Mouse (Mus musculus) frontal cortex, postnatal 25 days (tissue): ENCODE results near the gene Acsf3.
A peak's percentile ranks its signal among the peaks of the same experiment; 100 is the strongest.

Experiments
- DNase-seq, 2 experiments: peaks; one replicate each; pipeline ENCODE4 v3.0.0; 2022; ENCODE audit warnings: low spot score in 2 of 2

Acsf3 gene

GRCm38 (mm10) chr8:122810376-122810775, 35.1 kb downstream of the Acsf3 start:
- no peak for DNase-seq

GRCm38 (mm10) chr8:122811870-122812494, 36.7 kb downstream of the Acsf3 start:
- DNase-seq, result no peak

GRCm38 (mm10) chr8:122812610-122813250, 37.4 kb downstream of the Acsf3 start:
- DNase-seq, result no peak

GRCm38 (mm10) chr8:122814608-122815007, 39.3 kb downstream of the Acsf3 start:
- no peak for DNase-seq

- DNase-seq, result no peak
Observed at GRCm38 (mm10) chr8:122816965-122817364, 41.7 kb downstream of the Acsf3 start.

DNA sequence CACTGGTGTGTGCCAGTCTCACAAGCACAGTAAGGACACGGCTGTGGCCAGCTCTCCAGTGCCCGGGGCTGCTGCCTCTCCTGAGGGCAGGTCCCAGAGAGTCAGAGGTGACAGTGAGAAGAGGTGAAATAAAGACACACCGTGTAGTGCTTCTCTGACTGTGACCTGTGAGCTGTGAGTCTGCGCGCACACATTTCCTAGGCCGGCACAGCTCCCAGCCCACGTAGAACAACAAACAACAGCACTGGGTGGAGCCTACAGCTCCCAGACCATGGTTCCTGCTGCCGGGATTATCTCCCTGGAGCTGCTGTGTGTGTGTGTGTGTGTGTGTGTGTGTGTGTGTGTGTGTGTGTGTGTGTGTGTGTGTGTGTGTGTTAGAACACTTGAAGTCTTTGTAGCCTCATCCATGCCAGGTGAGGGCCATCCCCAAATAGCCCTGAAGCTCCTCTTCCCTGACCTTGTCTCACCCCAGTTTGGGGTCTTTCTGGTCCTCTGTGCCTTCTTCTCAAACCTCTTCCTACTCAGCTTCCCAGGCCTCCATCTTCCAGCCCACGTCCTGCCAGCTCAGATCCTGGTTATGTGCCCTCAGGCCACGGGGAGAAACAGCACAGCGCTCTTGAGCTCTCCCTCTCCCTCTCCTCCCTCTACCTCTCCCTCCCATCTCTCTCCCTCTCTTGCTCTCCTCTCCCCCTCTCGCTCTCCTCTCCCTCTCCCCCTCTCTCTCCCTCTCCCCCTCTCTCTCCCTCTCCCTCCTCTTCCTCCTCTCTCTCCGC, 42.6 kb downstream of the Acsf3 start:
- DNase-seq, result no peak

GRCm38 (mm10) chr8:122819776-122820175, 44.5 kb downstream of the Acsf3 start:
- DNase-seq, result no peak

DNA sequence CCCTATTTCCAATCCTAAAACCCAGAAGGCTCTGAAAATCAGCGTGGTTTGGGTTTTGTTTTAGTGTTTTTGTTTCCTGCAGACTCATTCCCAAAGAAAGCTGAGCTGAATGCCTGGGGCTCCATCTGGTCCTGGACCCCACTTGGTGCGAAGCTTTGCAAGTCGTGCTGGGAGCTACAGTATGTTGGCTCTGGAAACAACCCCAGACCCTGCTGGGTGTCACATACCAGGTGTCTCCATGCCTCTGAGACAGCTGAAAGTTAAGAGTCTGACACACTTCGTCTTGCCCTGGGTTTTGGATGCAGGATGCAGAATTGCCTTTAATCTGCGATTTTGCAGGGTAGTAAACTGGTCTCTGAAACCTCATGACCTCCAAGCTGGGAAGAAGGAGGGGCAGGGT, 49.3 kb downstream of the Acsf3 start:
- DNase-seq, result no peak

DNA sequence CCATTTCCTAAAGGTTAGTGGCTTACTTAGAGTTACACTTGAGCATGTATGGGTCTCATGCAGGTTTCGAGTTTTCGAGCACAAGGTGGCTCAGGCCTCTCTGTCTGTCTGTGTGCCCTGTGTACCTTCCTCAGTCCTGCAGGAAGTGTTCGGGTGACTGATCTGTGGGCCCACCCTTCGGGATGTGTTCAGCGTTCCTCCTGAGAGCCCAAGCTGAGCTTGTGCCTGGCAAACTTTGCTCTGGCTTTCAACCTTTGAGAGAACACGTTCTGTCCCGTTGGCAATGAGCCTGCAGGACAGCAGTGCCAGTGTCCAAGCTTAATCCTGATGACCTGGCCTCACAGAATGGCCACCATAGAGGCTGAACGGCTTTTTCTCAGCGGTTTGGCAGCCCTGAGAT, 49.7 kb downstream of the Acsf3 start:
- no peak for DNase-seq

DNA sequence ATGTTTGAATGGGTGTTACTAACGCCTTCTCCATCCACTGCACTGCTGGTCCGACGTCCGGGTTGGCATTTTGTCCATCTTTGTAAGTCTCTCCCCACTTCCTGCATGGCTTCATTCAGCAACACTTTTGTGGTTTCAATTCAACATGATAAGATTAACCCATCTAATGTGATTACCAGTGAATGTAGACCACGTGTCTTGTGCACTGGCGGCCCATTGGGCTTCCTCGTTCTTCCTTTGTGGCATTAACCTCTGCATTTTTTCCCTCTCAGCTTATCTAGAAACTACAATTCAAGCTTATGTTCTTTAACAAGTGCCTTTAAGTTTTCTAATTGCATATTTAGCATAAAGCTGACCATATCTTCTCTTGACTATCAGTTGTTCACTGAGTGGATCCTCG, 50.1 kb downstream of the Acsf3 start:
- DNase-seq, result no peak

- DNase-seq, result no peak
Observed at GRCm38 (mm10) chr8:122829396-122829795, 54.1 kb downstream of the Acsf3 start.

DNA sequence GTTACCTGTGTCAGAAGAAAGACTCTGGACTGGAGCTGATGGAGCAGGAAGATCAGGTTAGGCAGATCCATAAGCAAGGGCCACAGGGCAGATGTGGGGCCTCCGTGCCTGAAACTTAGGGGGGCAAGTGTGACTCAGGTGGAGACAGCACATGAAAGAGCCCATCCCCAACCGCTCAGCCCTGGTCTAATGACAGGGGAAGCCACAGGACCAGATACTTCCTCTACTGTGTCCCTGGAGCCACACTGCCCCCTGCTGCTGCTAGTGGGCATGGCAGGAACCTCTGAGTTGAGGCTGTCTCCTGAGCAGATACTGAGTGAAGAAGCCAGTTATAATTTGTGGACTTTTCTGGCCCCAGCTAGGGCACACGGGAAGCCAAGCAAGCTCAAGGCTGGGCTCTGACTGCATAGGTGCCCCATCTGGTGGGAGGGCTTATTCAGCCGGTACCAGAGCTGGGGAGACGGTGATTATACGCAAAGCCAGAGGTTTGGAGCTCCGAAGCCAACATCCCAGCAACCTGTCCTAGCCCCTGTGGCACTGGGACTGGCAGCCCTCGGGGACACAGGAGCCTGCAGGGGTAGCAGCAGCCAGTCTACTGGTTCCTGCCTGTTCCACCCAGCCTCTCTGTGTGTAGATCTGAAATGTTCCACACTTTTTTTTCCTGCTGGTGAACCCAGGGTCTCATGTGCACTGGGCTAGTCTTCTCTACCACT, 55.2 kb downstream of the Acsf3 start:
- DNase-seq, result peak; percentile 96 to 98

GRCm38 (mm10) chr8:122834416-122834815, 59.1 kb downstream of the Acsf3 start:
- no peak for DNase-seq

GRCm38 (mm10) chr8:122834971-122835370, 59.7 kb downstream of the Acsf3 start:
- DNase-seq, result peak; percentile 64 to 68

GRCm38 (mm10) chr8:122836199-122836598, 60.9 kb downstream of the Acsf3 start:
- no peak for DNase-seq

- no peak for DNase-seq
Observed at GRCm38 (mm10) chr8:122836696-122837095, 61.4 kb downstream of the Acsf3 start.

- no peak for DNase-seq
Observed at GRCm38 (mm10) chr8:122844161-122844560, 68.9 kb downstream of the Acsf3 start.

- no peak for DNase-seq
Observed at GRCm38 (mm10) chr8:122845662-122846061, 70.4 kb downstream of the Acsf3 start.

- no peak for DNase-seq
Observed at GRCm38 (mm10) chr8:122847829-122848561, 72.7 kb downstream of the Acsf3 start, which contains the start of gene Cdh15. Cdh15 (plus strand) TSS chr8:122847966.

DNA sequence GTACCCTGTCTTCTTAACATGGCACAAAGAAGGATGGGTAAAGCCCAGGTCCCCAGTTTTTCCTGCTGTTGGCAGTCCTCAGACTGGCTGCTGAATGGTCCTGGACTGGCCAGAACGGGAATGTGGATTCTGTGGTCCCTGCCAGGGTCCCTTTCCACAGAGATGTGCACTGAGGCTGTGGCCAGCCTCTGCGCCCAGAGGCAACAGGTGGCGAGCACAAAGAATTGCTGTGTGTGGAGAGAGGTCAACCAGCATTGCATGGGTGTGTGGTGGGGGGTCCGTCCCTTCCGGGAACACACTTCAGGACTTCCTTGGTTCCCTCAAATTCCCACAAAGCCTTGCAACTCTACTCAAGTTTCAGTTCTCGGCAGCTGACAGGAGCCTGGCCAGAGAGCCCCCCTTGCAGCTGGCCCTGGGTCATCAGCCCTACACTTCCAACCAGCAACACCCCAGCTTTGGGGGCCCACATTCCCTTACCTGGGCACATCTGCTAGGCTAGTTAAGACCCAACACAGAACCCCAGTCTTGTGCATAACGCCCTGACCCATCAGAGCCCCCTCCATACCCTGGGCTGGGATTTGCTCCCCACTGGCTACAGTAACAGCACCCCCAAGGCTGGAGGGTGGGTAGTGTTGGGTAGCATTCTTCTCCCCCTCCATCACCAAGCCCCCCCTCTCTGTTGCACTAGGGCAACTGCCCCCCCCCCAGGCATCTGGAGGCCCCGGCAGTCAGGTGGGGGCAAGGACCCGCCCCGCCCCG, 74.0 kb downstream of the Acsf3 start:
- no peak for DNase-seq
